Mouse (Mus musculus): Measurements from ENCODE around the gene Mex3d.

GRCm38 (mm10) chr10:80417371-80417770, 29.9 kb upstream of the Mex3d start:
- no peak for TF ChIP-seq ZMIZ1 (IDR thresholded peaks at IDR 0.05; ENCODE audit: low read depth, low read length)
- no peak for TF ChIP-seq POLR2AphosphoS5 (IDR thresholded peaks at IDR 0.05; ENCODE audit: borderline replicate concordance, low read depth, low read length)
- no peak for TF ChIP-seq CTCF (IDR thresholded peaks at IDR 0.05 in 2 of 3, conservative IDR thresholded peaks at IDR 0.05 in 1 of 3; ENCODE audit: control insufficient read depth in 1 of 3, insufficient read depth in 1 of 3, low read depth in 2 of 3, low read length in 3 of 3, poor library complexity in 1 of 3, severe bottlenecking in 1 of 3)
- TF ChIP-seq EP300 (IDR thresholded peaks at IDR 0.05; ENCODE audit: low read depth in 1 of 2, low read length in 2 of 2): no peak
- no peak; a peak in 1 of 4 replicates for TF ChIP-seq POLR2A (IDR thresholded peaks at IDR 0.05; ENCODE audit: control insufficient read depth in 1 of 2, insufficient read depth in 1 of 2, low read depth in 1 of 2, low read length in 2 of 2, poor library complexity in 1 of 2)
- TF ChIP-seq USF1 (IDR thresholded peaks at IDR 0.05; ENCODE audit: low read depth, low read length): no peak
- no peak for TF ChIP-seq ETS1 (IDR thresholded peaks at IDR 0.05; ENCODE audit: low read depth, low read length)
- no peak for TF ChIP-seq NRF1 (IDR thresholded peaks at IDR 0.05; ENCODE audit: insufficient read depth, low read depth, low read length, poor library complexity, severe bottlenecking)
- no peak for TF ChIP-seq ZKSCAN1 (IDR thresholded peaks at IDR 0.05; ENCODE audit: low read depth, low read length)
- TF ChIP-seq MAX (IDR thresholded peaks at IDR 0.05; ENCODE audit: low read length): no peak
